Mouse (Mus musculus) spleen, adult 2 months (tissue): ENCODE results near the gene Rapgef3.

Experiments
- CTCF ChIP-seq: fragments of 200-500 bp; IDR thresholded peaks from 2 replicates; pipeline ENCODE4 v1.5.1; 2011; ENCODE audit warnings: mild to moderate bottlenecking, inconsistent platforms; ENCODE audit not compliant: insufficient read depth, insufficient read length, insufficient replicate concordance; ENCODE audit errors: extremely low read depth
- POLR2A ChIP-seq: fragments of 200-500 bp; IDR thresholded peaks from 2 replicates; pipeline ENCODE4 v1.6.1; 2011; ENCODE audit warnings: low read depth, low read length, inconsistent platforms

- TF ChIP-seq CTCF (no peak), POLR2A (no peak)
Observed at GRCm38 (mm10) chr15:97727520-97727919, 40.3 kb downstream of the Rapgef3 start.
